9 mouse cellular contexts compared by ENCODE assay signal in the genomic region with DNA sequence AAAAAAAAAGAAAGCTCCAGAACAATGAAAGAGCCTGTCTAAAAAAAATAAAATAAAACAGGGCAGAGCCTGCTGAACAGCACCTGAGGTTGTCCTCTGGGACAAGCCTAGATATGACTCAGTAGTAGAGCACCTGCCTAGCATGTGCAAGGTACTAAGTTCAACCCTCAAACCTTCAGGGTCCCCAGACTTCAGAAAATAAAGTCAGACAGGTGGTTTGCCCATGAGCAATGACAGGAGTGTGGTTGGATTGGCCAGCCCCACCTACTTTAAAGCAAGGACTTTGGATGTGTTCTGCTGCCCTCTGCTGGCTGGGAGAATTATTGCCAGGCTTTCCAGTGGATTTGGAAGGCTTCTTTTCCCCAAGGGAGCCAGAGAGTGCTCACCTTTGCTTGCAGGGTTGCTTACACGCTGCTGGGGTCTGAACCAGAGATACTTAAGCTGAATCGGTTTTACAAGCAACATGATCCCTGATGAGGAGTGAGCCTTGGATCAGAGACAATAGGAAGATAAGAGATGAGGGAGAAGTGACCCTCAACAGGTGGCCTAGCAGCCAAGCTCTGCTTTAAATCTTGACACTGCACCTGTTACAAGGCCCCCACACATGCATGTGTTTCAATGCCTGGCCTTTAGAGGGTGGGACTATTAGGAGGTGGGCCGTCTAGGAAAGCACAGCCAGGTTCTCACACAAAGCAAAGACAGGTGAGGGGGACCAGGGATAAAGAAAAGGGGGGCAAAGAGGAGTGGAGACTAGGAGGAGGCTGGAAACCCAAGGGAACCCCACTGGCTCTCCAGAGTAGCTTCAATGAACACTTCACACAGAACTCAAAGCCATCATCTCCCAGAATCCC. TPM values are rescaled to one million over a fixed set of nuclear protein-coding genes. Genes with fewer than 3 reads are reported as not detected.
DNase-seq lines count a peak whose midpoint lies in the region; ATAC-seq and TF ChIP-seq lines count a peak whose summit lies in the region.
"Had no signal": no experiment of that assay in that cellular context is flagged by ENCODE, and none has a peak within 500 bp of the region (broad histone marks: within the 10 kb centered on the region; RNA-seq: fewer than 3 reads in every experiment).

No protein-coding gene starts in this region.

- ATAC-seq in cerebellum, adult (ENCODE audit: insufficient number of reproducible peaks, low FRiP score, low TSS enrichment), result peak; percentile 70; the same call in 1 of the 2 replicates
- ATAC-seq in forebrain, embryonic 14.5 days, result peak; percentile 73
- ATAC-seq in lung, embryonic 14.5 days (ENCODE audit: insufficient read depth), result peak; percentile 66

- DNase-seq in MEL-GATA-1-ER (ENCODE audit: extremely low read depth, low read depth), result peak; percentile 15
- DNase-seq in forebrain, embryonic 14.5 days (ENCODE audit: low spot score), result peak; percentile 89
- DNase-seq in heart, postnatal 36 days, result peak; percentile 75 to 82
- peak; percentile 62 for DNase-seq in large intestine, adult 2 months (ENCODE audit: low read depth, low spot score)
- DNase-seq in lung, embryonic 14.5 days, result peak; percentile 89
- DNase-seq in ovary, postnatal 14 days (ENCODE audit: low spot score), result peak; percentile 80
- DNase-seq in thymus, adult 2 months, result peak; percentile 72

- H3K4me1 ChIP-seq in forebrain, embryonic 14.5 days (ENCODE audit: control insufficient read depth, insufficient read depth, low read length), result no peaks in the 10 kb centered on the region
- no peaks in the 10 kb centered on the region for H3K4me1 ChIP-seq in lung, embryonic 14.5 days (ENCODE audit: insufficient read depth)
- H3K4me1 ChIP-seq in thymus, adult 2 months (replicated peaks; ENCODE audit: control insufficient read depth, insufficient read depth, low read length), result no peaks in the 10 kb centered on the region
- H3K4me1 ChIP-seq: liver, embryonic 15.5 days had no signal

- no peaks in the 10 kb centered on the region for H3K9me3 ChIP-seq in forebrain, embryonic 14.5 days (replicated peaks; ENCODE audit: control insufficient read depth, low read length)
- H3K9me3 ChIP-seq in lung, embryonic 14.5 days (ENCODE audit: low read depth, low read length), result no peaks in the 10 kb centered on the region
- H3K9me3 ChIP-seq: liver, embryonic 15.5 days had no signal

- no peak overlapping the region for H3K27ac ChIP-seq in forebrain, embryonic 14.5 days (ENCODE audit: low read depth, low read length)
- no peak overlapping the region for H3K27ac ChIP-seq in lung, embryonic 14.5 days (ENCODE audit: low read depth)
- H3K27ac ChIP-seq in thymus, adult 2 months (ENCODE audit: control insufficient read depth, insufficient read depth, low read length), result no peak overlapping the region
- H3K27ac ChIP-seq: liver, embryonic 15.5 days had no signal

- TF ChIP-seq CTCF in lung, embryonic 14.5 days (IDR thresholded peaks at IDR 0.05; ENCODE audit: low read depth), result peak; percentile 89
- TF ChIP-seq CTCF in thymus, adult 2 months (IDR thresholded peaks at IDR 0.05; ENCODE audit: borderline replicate concordance, control insufficient read depth, extremely low read depth, insufficient read depth, low read length, poor library complexity), result no peak

- intact Hi-C loops in heart, postnatal 36 days (cut with DNase I), result loop anchor here (1.0 to 10.0 kb wide), 3 partner anchors 95 to 320 kb away; no protein-coding TSS in a partner anchor

- H3K4me3 ChIP-seq in forebrain, embryonic 14.5 days (ENCODE audit: low read depth, low read length), result no peak overlapping the region
- no peak overlapping the region for H3K4me3 ChIP-seq in lung, embryonic 14.5 days (ENCODE audit: low read depth, low read length)
- H3K4me3 ChIP-seq in thymus, adult 2 months (ENCODE audit: control insufficient read depth, insufficient read depth, low read length), result no peak overlapping the region
- H3K4me3 ChIP-seq: liver, embryonic 15.5 days had no signal

- H3K36me3 ChIP-seq in forebrain, embryonic 14.5 days (ENCODE audit: control insufficient read depth, insufficient read depth, low read length), result no peaks in the 10 kb centered on the region
- no peaks in the 10 kb centered on the region for H3K36me3 ChIP-seq in lung, embryonic 14.5 days (ENCODE audit: insufficient read depth)
- H3K36me3 ChIP-seq in thymus, adult 2 months (ENCODE audit: control insufficient read depth, insufficient read depth, low read length), result no peaks in the 10 kb centered on the region
- H3K36me3 ChIP-seq: liver, embryonic 15.5 days had no signal

- TF ChIP-seq POLR2A in thymus, adult 2 months (IDR thresholded peaks at IDR 0.05; ENCODE audit: control insufficient read depth, extremely low read depth, insufficient read depth, low read length, poor library complexity), result no peak

- H3K4me2 ChIP-seq in forebrain, embryonic 14.5 days (ENCODE audit: low read length), result no peak overlapping the region
- no peak overlapping the region for H3K4me2 ChIP-seq in lung, embryonic 14.5 days
- H3K4me2 ChIP-seq: liver, embryonic 15.5 days had no signal

- H3K9ac ChIP-seq in forebrain, embryonic 14.5 days (ENCODE audit: low read length), result no peak overlapping the region
- H3K9ac ChIP-seq in lung, embryonic 14.5 days, result no peak overlapping the region
- H3K9ac ChIP-seq: liver, embryonic 15.5 days had no signal

- no peaks in the 10 kb centered on the region for H3K27me3 ChIP-seq in forebrain, embryonic 14.5 days (replicated peaks; ENCODE audit: control insufficient read depth, insufficient read depth, low read length)
- no peaks in the 10 kb centered on the region for H3K27me3 ChIP-seq in lung, embryonic 14.5 days (ENCODE audit: insufficient read depth, low read length)
- H3K27me3 ChIP-seq in thymus, adult 2 months (ENCODE audit: control insufficient read depth, insufficient read depth, low read length), result no peaks in the 10 kb centered on the region
- H3K27me3 ChIP-seq: liver, embryonic 15.5 days had no signal

- 6% methylated on average over 3 of the region's 3 CpGs for WGBS in forebrain, embryonic 14.5 days
- WGBS in large intestine, adult 2 months, result 4% methylated on average over 3 of the region's 3 CpGs
- 2% methylated on average over 3 of the region's 3 CpGs for WGBS in lung, embryonic 14.5 days
- 16% methylated on average over 3 of the region's 3 CpGs for WGBS in thymus, adult 2 months

RNA-seq across cellular contexts. Expression of a gene that starts 19.0 kb away (rescaled TPM):
- 3.8 and 4.4 TPM in 2 replicates for polyA plus RNA-seq in forebrain, embryonic 14.5 days (2014; fragmentation: Nextera tagmentation; extraction: Ambion mirVana)
- 1 to 10 TPM; 4.5 to 5.4 TPM for total RNA-seq in heart, postnatal 36 days (2021)
- polyA plus RNA-seq in large intestine, adult 2 months (2012; rRNA removed), result 18.5 and 25.5 TPM in 2 replicates
- polyA plus RNA-seq in lung, embryonic 14.5 days (2014; fragmentation: Nextera tagmentation; extraction: Ambion mirVana), result 6.9 and 7.5 TPM in 2 replicates
- 3.9 and 4.6 TPM in 2 replicates for polyA plus RNA-seq in thymus, adult 2 months (2012; rRNA removed)

Comparison
In these comparisons a context has a peak if more than half of its experiments do, and no peak if none do; other contexts are left out.
1. DNase-seq: peak in every context shown above with its lines; median percentile 89 in forebrain, embryonic 14.5 days; 89 in lung, embryonic 14.5 days; 80 in ovary, postnatal 14 days; 78 in heart, postnatal 36 days; 72 in thymus, adult 2 months; 62 in large intestine, adult 2 months; 15 in MEL-GATA-1-ER.